Mouse (Mus musculus) stomach, embryonic 14.5 days (tissue): ENCODE measurements around the gene Nagpa. TPM values are rescaled to one million over a fixed set of nuclear protein-coding genes. Genes with fewer than 3 reads are reported as not detected.

Source experiments
- ATAC-seq: fragments of 200-750 bp; cut with Nextera tagmentation; 2 replicates; pipeline ENCODE4 v1.8.0; 2017; ENCODE audit warnings: low read depth, moderate TSS enrichment; ENCODE audit not compliant: insufficient number of reproducible peaks, insufficient read depth, low FRiP score
- H3K27ac ChIP-seq: fragments of 300-500 bp; sonication (generic); 2 replicates; pipeline ENCODE4 v1.5.1; 2014; ENCODE audit warnings: mild to moderate bottlenecking, low read length, moderate library complexity, mixed read lengths
- H3K27me3 ChIP-seq: fragments of 300-500 bp; sonication (generic); 2 replicates; pipeline ENCODE4 v1.6.1; 2014; ENCODE audit warnings: low read length, control low read depth, mixed read lengths; ENCODE audit not compliant: control insufficient read depth, insufficient read depth
- H3K36me3 ChIP-seq: fragments of 300-500 bp; sonication (generic); 2 replicates; pipeline ENCODE4 v1.6.1; 2014; ENCODE audit warnings: mild to moderate bottlenecking, control low read depth, low read length, moderate library complexity, mixed read lengths; ENCODE audit not compliant: control insufficient read depth, insufficient read depth
- H3K4me1 ChIP-seq: fragments of 300-500 bp; sonication (generic); 2 replicates; pipeline ENCODE4 v1.6.1; 2014; ENCODE audit warnings: low read length, control low read depth, mixed read lengths; ENCODE audit not compliant: control insufficient read depth, insufficient read depth
- H3K4me2 ChIP-seq: fragments of 300-500 bp; sonication (generic); replicated peaks from 2 replicates; pipeline ENCODE4 v1.6.1; 2014; ENCODE audit warnings: low read depth, low read length, control low read depth
- H3K4me3 ChIP-seq: fragments of 300-500 bp; sonication (generic); 2 replicates; pipeline ENCODE4 v1.5.1; 2014; ENCODE audit warnings: low read depth, low read length, control low read depth
- H3K9ac ChIP-seq: fragments of 300-500 bp; sonication (generic); replicated peaks from 2 replicates; pipeline ENCODE4 v1.6.1; 2014; ENCODE audit warnings: low read depth, mild to moderate bottlenecking, control low read depth, low read length, moderate library complexity, mixed read lengths
- H3K9me3 ChIP-seq: fragments of 300-500 bp; sonication (generic); 2 replicates; pipeline ENCODE4 v1.6.1; 2016; ENCODE audit warnings: low read depth, low read length, control low read depth; ENCODE audit not compliant: control insufficient read depth
- WGBS: fragments of 180-500 bp; shearing (Covaris S2); extraction: QIAGEN DNeasy Blood & Tissue Kit; methylation state at CpG from one replicate; pipeline ENCODE4 v1.1.7; 2014; 5-methylcytosine and 5-hydroxymethylcytosine counted together
- polyA plus RNA-seq: library from polyadenylated mRNA; unstranded; fragments of >200 nt; fragmentation: Nextera tagmentation; extraction: Ambion mirVana; gene quantifications from 2 replicates; pipeline ENCODE4 v1.2.1, GENCODE M21; 2014

Nagpa gene
- polyA plus RNA-seq, 1 experiment from 2014 or later, result 14.5 TPM

DNA sequence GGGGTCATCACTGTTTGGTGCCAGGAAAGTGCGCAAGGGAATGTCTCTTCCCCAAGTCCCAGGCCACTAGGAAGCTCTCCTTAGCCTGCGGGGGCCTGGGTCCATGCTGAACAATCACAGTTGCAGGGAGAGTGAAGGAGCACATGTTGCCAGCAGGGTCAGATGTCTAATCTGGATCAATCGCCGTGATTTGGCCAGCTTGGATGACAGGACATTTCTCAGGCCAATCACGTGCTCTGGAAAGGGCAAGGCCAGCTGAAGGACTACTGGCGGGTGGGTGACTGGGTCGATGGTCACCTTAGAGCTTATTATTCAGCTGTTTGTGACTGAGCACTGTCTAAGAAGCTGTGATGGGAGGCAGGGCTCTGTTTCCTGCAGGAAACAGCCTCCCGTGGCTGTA, 19.7 kb downstream of the Nagpa start:
- H3K4me2 ChIP-seq, result no peak overlapping the region
- H3K4me3 ChIP-seq, result no peak overlapping the region
- no peaks in the 10 kb centered on the region for H3K36me3 ChIP-seq
- H3K9me3 ChIP-seq, result no peaks in the 10 kb centered on the region
- no peak overlapping the region for H3K27ac ChIP-seq
- no peaks in the 10 kb centered on the region for H3K4me1 ChIP-seq
- no peak overlapping the region for H3K9ac ChIP-seq
- ATAC-seq, result no peak
- WGBS, result 54% methylated on average over 8 of the region's 8 CpGs
- no peaks in the 10 kb centered on the region for H3K27me3 ChIP-seq

GRCm38 (mm10) chr16:5183310-5183975, 20.4 kb downstream of the Nagpa start:
- H3K9me3 ChIP-seq, result no peaks in the 10 kb centered on the region
- WGBS, result 84% methylated on average over 18 of the region's 18 CpGs
- no peak overlapping the region for H3K4me3 ChIP-seq
- no peaks in the 10 kb centered on the region for H3K4me1 ChIP-seq
- H3K9ac ChIP-seq, result no peak overlapping the region
- no peaks in the 10 kb centered on the region for H3K36me3 ChIP-seq
- H3K4me2 ChIP-seq, result no peak overlapping the region
- H3K27me3 ChIP-seq, result no peaks in the 10 kb centered on the region
- H3K27ac ChIP-seq, result no peak overlapping the region
- ATAC-seq, result no peak

DNA sequence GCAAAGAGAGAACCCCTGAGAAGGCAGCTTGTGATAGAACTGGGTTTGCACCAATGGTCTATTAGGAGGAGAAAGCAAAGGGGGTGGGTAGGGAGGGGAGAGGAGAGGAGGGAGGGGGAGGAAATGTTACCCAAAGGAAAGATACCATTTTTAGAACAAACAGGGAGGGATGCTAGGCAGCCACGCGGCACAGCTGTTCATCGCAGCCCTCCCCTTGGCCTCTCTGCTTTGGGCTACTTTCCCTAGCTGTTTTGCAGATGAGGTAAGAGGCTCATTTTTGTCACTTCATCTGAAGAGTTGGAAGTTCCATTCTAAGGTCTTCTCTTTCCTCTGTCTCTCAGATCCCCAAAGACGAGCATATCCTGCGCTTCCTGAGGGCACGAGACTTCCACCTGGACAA, 31.2 kb downstream of the Nagpa start:
- Histone ChIP-seq H3K4me3 (no peak overlapping the region), H3K9ac (no peak overlapping the region), H3K36me3 (no peaks in the 10 kb centered on the region), H3K4me1 (no peaks in the 10 kb centered on the region), H3K9me3 (no peaks in the 10 kb centered on the region), H3K27ac (no peak overlapping the region), H3K27me3 (no peaks in the 10 kb centered on the region), H3K4me2 (no peak overlapping the region)
- WGBS, result 91% methylated on average over 6 of the region's 6 CpGs
- no peak for ATAC-seq

DNA sequence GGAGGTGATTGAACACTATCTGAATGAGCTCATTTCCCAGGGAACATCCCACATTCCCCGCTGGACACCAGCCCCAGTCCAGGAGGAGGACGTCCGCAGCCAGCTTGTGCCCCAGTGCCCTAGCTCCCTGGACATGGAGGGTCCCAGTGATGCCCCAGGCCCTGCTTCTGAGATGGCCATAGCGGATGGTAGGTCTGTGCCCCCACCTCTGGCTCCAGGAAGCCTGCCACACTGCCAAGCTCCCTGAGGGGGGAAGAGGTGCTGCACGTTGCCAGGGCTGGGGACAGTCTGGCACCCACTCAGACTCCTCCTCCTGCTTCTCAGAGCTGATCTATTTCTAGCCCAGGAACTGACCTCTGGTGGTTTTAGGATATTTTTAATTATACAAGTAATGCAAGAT, 35.0 kb downstream of the Nagpa start:
- Histone ChIP-seq H3K27me3 (no peaks in the 10 kb centered on the region), H3K9ac (no peak overlapping the region), H3K9me3 (no peaks in the 10 kb centered on the region), H3K4me1 (no peaks in the 10 kb centered on the region), H3K4me2 (no peak overlapping the region), H3K27ac (no peak overlapping the region), H3K4me3 (no peak overlapping the region), H3K36me3 (no peaks in the 10 kb centered on the region)
- ATAC-seq, result no peak
- 78% methylated on average over 5 of the region's 5 CpGs for WGBS

GRCm38 (mm10) chr16:5168038-5168437, 35.8 kb downstream of the Nagpa start:
- Histone ChIP-seq H3K4me1 (no peaks in the 10 kb centered on the region), H3K4me3 (no peak overlapping the region), H3K27me3 (no peaks in the 10 kb centered on the region), H3K9me3 (no peaks in the 10 kb centered on the region), H3K36me3 (no peaks in the 10 kb centered on the region), H3K27ac (no peak overlapping the region), H3K4me2 (no peak overlapping the region), H3K9ac (no peak overlapping the region)
- 79% methylated on average over 2 of the region's 2 CpGs for WGBS
- no peak for ATAC-seq

DNA sequence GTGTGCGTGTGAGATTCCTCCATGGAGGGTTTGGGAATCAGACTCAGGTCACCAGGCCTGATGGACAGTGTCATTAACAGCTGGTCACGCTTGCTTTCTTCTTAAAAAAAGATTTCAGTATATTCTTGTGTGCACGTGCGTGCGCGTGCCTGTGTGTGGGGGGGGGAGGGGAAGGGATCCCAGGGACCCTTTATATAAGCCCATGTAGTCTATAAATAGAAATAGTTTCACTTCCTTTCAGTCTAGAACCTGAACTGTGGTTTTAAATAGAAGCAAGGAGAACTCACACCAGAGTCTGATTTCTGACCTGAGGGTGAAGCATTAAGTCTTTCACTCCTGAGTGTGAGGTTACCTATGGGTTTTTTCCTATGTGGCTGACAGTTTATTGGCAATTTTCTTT, 39.5 kb downstream of the Nagpa start:
- Histone ChIP-seq H3K36me3 (no peaks in the 10 kb centered on the region), H3K9me3 (no peaks in the 10 kb centered on the region), H3K4me2 (no peak overlapping the region), H3K27me3 (no peaks in the 10 kb centered on the region), H3K4me1 (no peaks in the 10 kb centered on the region), H3K4me3 (no peak overlapping the region), H3K9ac (no peak overlapping the region), H3K27ac (no peak overlapping the region)
- 79% methylated on average over 6 of the region's 6 CpGs for WGBS
- no peak for ATAC-seq

DNA sequence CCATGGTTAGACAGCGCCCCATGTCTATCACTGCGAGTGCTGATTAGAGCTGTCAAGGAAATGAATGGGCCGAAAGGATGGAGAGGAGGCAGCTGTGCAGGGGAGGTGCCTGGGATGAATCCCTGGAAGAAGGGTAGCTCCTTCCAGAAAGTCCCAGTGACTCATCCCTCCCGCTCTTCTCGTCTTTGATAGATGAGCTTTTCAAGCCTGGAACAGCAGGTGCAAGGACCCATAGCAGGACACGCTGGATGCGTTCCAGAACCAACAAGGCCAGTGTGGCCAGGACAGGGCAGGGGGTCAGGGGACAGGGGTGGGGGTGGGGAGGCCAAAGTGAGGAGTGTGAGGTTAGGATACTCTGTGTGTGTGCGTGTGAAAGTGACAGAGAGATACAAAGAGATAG, 44.6 kb downstream of the Nagpa start:
- Histone ChIP-seq H3K4me1 (no peaks in the 10 kb centered on the region), H3K27me3 (no peaks in the 10 kb centered on the region), H3K36me3 (no peaks in the 10 kb centered on the region), H3K4me3 (no peak overlapping the region), H3K27ac (no peak overlapping the region), H3K9me3 (no peaks in the 10 kb centered on the region), H3K4me2 (no peak overlapping the region), H3K9ac (no peak overlapping the region)
- 59% methylated on average over 8 of the region's 8 CpGs for WGBS
- ATAC-seq, result no peak

DNA sequence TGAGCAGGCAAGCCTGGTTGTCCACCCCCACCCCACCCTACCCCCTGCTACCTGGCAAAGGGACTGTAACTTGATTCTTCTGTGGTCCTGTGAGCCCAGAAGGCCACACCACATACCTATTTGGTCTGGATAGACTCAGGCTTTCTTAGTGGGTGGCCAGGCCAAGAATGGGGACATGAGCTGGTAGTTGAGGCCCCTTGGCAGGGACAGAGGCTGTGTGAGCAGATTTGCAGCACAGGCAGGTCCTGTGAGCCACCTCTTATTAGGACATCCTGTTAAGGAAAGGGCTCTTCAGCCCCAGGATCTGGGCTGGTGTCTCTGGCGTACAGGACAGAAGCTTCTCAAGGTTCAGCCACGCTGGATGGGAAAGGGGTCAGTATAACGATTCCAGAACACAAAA, 46.7 kb downstream of the Nagpa start:
- no peaks in the 10 kb centered on the region for H3K36me3 ChIP-seq
- H3K4me1 ChIP-seq, result no peaks in the 10 kb centered on the region
- whole genome bisulfite sequencing, result 68% methylated on average over 3 of the region's 3 CpGs
- no peak overlapping the region for H3K4me2 ChIP-seq
- no peaks in the 10 kb centered on the region for H3K27me3 ChIP-seq
- H3K27ac ChIP-seq, result no peak overlapping the region
- H3K9me3 ChIP-seq, result no peaks in the 10 kb centered on the region
- no peak overlapping the region for H3K9ac ChIP-seq
- ATAC-seq, result no peak
- H3K4me3 ChIP-seq, result no peak overlapping the region

DNA sequence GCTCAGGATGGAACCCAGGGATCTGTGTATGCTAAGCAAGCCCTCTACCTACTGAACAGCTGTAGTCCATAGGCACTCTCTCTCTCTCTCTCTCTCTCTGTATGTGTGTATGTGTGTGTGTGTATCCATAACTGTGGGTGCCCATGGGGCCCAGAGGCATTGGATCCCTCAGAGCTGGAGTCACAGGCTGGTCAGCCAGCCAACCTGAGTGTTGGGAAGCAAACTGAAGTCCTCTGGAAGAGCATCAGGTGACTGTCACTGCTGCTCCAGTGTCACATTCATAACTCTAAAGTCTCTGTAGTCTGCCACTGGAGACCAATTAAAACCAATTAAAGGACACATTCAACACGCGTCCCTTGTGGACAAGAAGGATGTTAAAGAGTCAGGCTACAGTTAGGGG, 47.3 kb downstream of the Nagpa start:
- 69% methylated on average over 2 of the region's 2 CpGs for WGBS

More for the DNA sequence above, 47.3 kb downstream of the Nagpa start:
- Histone ChIP-seq H3K27me3 (no peaks in the 10 kb centered on the region), H3K4me3 (no peak overlapping the region), H3K36me3 (no peaks in the 10 kb centered on the region), H3K27ac (no peak overlapping the region), H3K9me3 (no peaks in the 10 kb centered on the region), H3K4me2 (no peak overlapping the region), H3K9ac (no peak overlapping the region), H3K4me1 (no peaks in the 10 kb centered on the region)
- no peak for ATAC-seq
